Mouse (Mus musculus): ENCODE measurements around the gene Gm2016. TPM values are rescaled to one million over a fixed set of nuclear protein-coding genes. Genes with fewer than 3 reads are reported as not detected.

Gene Gm2016
- polyA plus RNA-seq, 1 experiment from 2014 or later: not detected

Other genes with a start within 250 kb of the Gm2016 start
- not detected in 2 replicates for gene Gm16381, start 229.5 kb upstream of the Gm2016 start, polyA plus RNA-seq (2015; fragmentation: Nextera tagmentation; extraction: Ambion mirVana)
- gene Gm21319, start 98.3 kb upstream of the Gm2016 start, polyA plus RNA-seq (2015; fragmentation: Nextera tagmentation; extraction: Ambion mirVana): not detected in 2 replicates
- not detected in 2 replicates for gene Gm21936, start 78.6 kb upstream of the Gm2016 start, polyA plus RNA-seq (2015; fragmentation: Nextera tagmentation; extraction: Ambion mirVana)
- not detected in 2 replicates for gene BB287469, start 57.5 kb upstream of the Gm2016 start, polyA plus RNA-seq (2015; fragmentation: Nextera tagmentation; extraction: Ambion mirVana)
- not detected in 2 replicates for gene Gm2001, start 31.7 kb upstream of the Gm2016 start, polyA plus RNA-seq (2015; fragmentation: Nextera tagmentation; extraction: Ambion mirVana)
- gene Gm2022, start 21.3 kb downstream of the Gm2016 start, polyA plus RNA-seq (2015; fragmentation: Nextera tagmentation; extraction: Ambion mirVana): not detected in 2 replicates
- not detected in 2 replicates for gene Gm2035, start 45.8 kb downstream of the Gm2016 start, polyA plus RNA-seq (2015; fragmentation: Nextera tagmentation; extraction: Ambion mirVana)
- gene Gm2042, start 80.0 kb downstream of the Gm2016 start, polyA plus RNA-seq (2015; fragmentation: Nextera tagmentation; extraction: Ambion mirVana): not detected in 2 replicates
- not detected in 2 replicates for gene Gm2075, start 137.8 kb downstream of the Gm2016 start, polyA plus RNA-seq (2015; fragmentation: Nextera tagmentation; extraction: Ambion mirVana)
- not detected in 2 replicates for gene Gm6803, start 144.7 kb downstream of the Gm2016 start, polyA plus RNA-seq (2015; fragmentation: Nextera tagmentation; extraction: Ambion mirVana)
- not detected in 2 replicates for gene Gm2056, start 152.9 kb downstream of the Gm2016 start, polyA plus RNA-seq (2015; fragmentation: Nextera tagmentation; extraction: Ambion mirVana)
- not detected in 2 replicates for gene Gm16368, start 209.6 kb downstream of the Gm2016 start, polyA plus RNA-seq (2015; fragmentation: Nextera tagmentation; extraction: Ambion mirVana)